Mouse (Mus musculus) natural killer cell, adult 2 months (primary cell): Measurements from ENCODE around the gene Ssb.
"Not testable (repeated sequence)": the region's sequence is repeated elsewhere in the genome, so short reads cannot be mapped to it uniquely, and the experiment has no call there.

Experiments
- DNase-seq, 2 experiments: peaks; one replicate each; pipeline ENCODE4 v3.0.0; 2022; ENCODE audit warnings: low spot score in 2 of 2

Ssb gene

GRCm38 (mm10) chr2:69862117-69862657 is 825 bp downstream of the Ssb start:
- no peak for DNase-seq

DNA sequence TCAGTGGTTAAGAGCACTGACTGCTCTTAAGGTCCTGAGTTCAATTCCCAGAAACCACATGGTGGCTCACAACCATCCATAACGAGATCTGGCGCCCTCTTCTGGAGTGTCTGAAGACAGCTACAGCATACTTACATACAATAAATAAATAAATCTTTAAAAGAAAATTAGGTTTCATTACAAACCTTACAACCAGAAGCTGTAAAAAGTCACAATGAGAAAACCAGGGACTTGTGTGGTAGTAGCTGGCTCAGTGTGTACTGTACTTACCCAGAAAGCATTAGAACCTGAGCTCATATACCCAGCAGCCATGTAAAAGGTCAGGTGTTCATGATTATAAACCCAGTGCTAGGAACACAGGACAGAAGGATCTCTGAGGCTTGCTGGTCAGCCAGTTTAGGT is 22.6 kb downstream of the Ssb start:
- DNase-seq: peak; percentile 14 to 28

DNA sequence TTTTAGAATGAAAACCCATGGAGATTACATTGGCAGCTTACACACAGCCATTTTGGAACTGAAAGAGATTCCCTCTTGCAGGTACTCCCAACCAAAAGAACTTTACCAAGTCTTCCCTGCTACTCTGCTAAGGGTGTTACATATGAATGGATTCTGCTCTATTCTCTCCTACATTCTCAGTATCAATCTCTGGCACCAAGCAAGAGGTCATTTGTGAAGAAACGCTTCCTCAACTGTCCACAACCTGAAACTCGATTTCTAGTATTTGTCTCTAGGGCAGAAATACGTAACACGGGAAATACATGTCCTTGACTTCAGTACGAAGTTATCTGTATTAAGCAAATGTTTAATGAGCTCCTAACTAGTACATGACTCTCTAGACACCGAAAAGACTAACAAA is 23.2 kb downstream of the Ssb start:
- no peak for DNase-seq

GRCm38 (mm10) chr2:69885050-69885449 is 23.7 kb downstream of the Ssb start:
- no peak for DNase-seq

GRCm38 (mm10) chr2:69885451-69886305 is 24.3 kb downstream of the Ssb start, which contains the start of gene Mettl5:
Gene Mettl5, minus strand, starts transcription at chr2:69885615.
- DNase-seq: peak; percentile 79 to 87

DNA sequence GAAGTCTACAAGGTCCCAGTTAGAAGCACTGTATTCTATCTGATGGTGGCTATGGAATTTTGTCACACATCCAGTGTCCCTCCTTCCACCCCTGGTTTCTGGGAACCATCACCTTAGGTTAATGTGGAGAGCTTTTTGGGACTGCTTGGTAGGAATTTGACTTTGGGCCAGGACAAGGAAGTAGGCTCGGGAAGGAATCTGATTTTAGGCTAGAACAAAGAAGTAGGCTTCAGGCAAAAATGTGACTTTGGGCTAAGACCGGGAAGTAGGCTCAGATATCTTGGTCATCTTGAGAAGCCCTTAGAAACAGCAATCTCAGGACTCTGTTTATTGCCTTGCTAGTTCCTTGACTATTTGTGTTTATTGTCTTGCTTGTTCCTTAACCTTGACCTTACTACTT is 27.6 kb downstream of the Ssb start:
- DNase-seq: no peak

GRCm38 (mm10) chr2:69890843-69891242 is 29.5 kb downstream of the Ssb start:
- DNase-seq: no peak

GRCm38 (mm10) chr2:69893145-69893544 is 31.8 kb downstream of the Ssb start:
- DNase-seq: no peak

DNA sequence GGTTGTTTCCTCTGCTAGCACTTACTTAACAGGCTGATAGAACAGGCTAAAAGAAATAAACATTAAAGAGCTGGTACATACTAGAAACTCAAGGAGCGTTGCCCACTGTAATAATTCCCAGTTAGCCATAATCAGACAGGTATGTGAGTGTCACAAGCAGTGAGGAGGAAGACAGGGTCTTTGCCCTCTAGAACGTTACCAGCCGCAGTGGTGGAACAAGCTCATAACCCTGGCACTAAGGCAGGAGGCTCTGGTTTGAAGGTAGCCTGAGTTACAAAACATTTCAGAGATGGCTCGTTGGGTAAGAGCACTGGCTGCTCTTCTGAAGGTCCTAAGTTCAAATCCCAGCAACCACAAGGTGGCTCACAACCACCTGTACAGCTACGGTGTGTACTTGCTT is 32.5 kb downstream of the Ssb start:
- DNase-seq: no peak

DNA sequence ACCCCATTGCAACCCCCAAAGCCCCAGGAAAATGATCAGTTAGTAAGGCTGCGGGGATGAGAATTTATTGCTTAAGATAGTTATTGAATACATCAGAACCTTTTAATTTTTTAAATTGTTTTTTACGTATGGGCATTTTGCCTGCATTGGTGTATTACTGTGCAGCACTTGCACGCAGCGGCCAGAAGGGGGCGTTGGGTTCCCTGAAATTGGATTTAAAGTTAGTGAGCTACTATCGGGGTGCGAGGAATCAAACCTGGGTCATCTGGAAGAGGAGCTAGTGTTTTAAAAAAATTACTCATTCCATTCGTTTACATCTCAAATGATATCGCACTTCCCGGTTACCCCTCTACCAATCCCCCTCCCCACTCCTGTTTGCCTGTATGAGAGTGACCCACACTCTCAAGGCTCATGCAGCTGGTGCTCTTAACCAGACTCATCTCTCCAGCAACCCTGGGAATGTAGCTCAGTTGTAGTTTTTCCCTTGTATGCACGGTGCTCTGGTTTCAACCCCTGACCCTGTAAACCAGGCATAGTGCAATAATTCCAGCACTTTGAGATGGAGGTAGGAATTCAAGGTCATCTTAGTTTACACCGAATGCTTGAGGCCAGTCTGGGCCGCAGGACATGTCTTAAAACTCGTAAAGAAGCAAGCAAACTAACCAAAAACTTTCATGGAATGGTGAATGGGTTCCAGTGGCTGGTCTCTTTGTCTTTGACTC is 34.3 kb downstream of the Ssb start:
- DNase-seq: peak; percentile 23 to 36

GRCm38 (mm10) chr2:69896224-69896581 is 34.8 kb downstream of the Ssb start:
- DNase-seq: no peak

GRCm38 (mm10) chr2:69897039-69897617 is 35.8 kb downstream of the Ssb start, which contains the start of gene Ubr3:
Gene Ubr3, plus strand, starts transcription at chr2:69897246.
- DNase-seq: peak; percentile 96 to 97

DNA sequence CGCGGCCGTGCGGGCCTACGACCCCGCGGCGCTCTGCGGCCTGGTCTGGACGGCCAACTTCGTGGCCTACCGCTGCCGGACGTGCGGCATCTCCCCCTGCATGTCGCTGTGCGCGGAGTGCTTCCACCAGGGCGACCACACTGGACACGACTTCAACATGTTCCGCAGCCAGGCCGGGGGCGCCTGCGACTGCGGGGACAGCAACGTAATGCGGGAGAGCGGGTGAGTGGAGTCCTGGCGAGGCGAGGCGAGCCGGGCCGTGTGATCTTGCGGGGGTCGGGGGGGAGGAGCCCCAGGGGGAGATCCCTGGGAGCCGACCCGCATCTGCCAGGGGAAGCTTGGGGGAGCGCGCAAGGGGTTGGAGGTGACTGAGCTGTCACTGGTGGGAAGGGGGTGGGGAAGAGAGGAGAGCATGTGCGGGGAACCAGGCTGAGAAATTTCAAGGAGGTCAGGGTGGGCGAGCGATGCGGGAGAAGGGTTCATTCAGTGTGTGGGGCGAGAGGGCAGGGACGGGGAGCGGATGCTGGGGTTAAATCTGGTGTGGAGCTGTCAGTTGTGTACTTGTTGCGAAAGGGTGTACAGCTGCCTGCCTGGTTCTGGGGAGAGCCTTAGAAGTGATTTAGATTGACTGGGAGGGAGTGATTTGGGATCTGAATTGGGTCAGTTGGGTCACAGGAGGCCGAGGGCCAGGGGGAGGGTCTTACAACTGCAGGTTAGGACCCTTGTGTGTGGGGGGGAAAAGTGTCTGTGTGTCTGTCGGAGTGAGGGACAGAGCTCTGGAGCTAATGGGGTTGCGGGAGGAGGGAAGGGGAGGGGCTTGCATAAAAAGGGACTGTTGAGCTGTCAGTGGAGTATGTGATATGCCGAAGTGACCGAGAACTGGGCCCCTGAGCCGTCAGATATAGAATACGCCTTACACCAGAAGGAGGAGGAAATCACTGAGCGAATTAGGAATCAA is 36.5 kb downstream of the Ssb start:
- peak; percentile 39 to 41 for DNase-seq

GRCm38 (mm10) chr2:69903541-69903940 is 42.2 kb downstream of the Ssb start:
- no peak for DNase-seq

DNA sequence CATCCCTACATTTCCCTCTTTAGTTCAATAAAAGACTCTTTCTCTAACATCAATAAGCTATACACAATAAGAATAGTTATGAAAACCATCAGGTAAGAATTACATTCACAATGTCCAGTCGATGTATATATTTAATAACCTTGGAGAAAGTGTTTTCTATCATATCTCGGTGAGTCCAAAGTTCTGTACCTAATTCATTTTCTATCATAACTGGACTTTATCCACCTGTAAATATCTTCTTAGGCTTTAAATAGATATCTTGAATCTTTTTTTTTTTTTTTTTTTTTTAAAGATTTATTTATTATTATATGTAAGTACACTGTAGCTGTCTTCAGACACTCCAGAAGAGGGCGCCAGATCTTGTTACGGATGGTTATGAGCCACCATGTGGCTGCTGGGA is 46.0 kb downstream of the Ssb start:
- DNase-seq: not testable (repeated sequence)

DNA sequence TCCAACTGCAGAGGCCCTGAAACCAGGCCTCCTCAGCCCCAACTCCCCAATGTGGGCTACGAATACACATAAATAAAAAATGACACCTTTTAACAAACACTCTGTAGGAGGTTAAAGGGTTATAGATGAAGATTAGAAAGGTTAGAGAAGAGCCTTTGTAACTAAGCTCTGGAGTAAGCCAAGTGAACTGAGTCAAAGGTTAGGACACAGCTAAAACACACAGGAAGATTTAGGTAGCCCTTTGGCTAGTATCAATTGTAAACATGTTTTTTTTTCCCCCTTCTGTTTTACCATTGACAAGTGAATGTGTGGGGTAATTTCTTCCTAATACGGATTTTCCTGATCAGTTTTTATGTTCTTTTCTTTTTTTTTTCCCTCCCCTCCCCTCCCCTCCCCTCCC is 51.4 kb downstream of the Ssb start:
- no peak for DNase-seq

- no peak for DNase-seq
Observed at GRCm38 (mm10) chr2:69917301-69917700, 55.9 kb downstream of the Ssb start.
